Mouse (Mus musculus) lung, embryonic 16.5 days (tissue): ENCODE measurements at regions not wholly inside any gene's neighbourhood (a gene's known extent, or its start where the extent isn't known, plus 50 kb on each side); places are given as distances from the start of the nearest gene placed in this dataset.
A peak's percentile ranks its signal among the peaks of the same experiment; 100 is the strongest.

Experiments used
- ATAC-seq: fragments of 200-750 bp; cut with Nextera tagmentation; 2 replicates; pipeline ENCODE4 v1.8.0; 2017; ENCODE audit warnings: low read depth, mild to moderate bottlenecking, moderate library complexity
- H3K27ac ChIP-seq: fragments of 300-500 bp; sonication (generic); 2 replicates; pipeline ENCODE4 v1.5.1; 2014; ENCODE audit warnings: mild to moderate bottlenecking, control low read depth, low read length
- H3K27me3 ChIP-seq: fragments of 300-500 bp; sonication (generic); 2 replicates; pipeline ENCODE4 v1.6.1; 2014; ENCODE audit warnings: low read depth, low read length, mixed read lengths; ENCODE audit not compliant: control insufficient read depth, insufficient read depth
- H3K36me3 ChIP-seq: fragments of 300-500 bp; sonication (generic); 2 replicates; pipeline ENCODE4 v1.6.1; 2014; ENCODE audit warnings: low read length; ENCODE audit not compliant: control insufficient read depth, insufficient read depth
- H3K4me1 ChIP-seq: fragments of 300-500 bp; sonication (generic); replicated peaks from 2 replicates; pipeline ENCODE4 v1.6.1; 2014; ENCODE audit warnings: low read length, mixed read lengths; ENCODE audit not compliant: control insufficient read depth, insufficient read depth
- H3K4me2 ChIP-seq: fragments of 300-500 bp; sonication (generic); 2 replicates; pipeline ENCODE4 v1.6.1; 2014; ENCODE audit warnings: low read depth, low read length, control low read depth
- H3K4me3 ChIP-seq: fragments of 300-500 bp; sonication (generic); 2 replicates; pipeline ENCODE4 v1.5.1; 2014; ENCODE audit warnings: mild to moderate bottlenecking, low read length, control low read depth
- H3K9ac ChIP-seq: fragments of 300-500 bp; sonication (generic); 2 replicates; pipeline ENCODE4 v1.6.1; 2014; ENCODE audit warnings: low read length, control low read depth
- H3K9me3 ChIP-seq: fragments of 300-500 bp; sonication (generic); 2 replicates; pipeline ENCODE4 v1.6.1; 2016; ENCODE audit warnings: low read length; ENCODE audit not compliant: control insufficient read depth
- WGBS: fragments of 180-500 bp; shearing (Covaris S2); extraction: QIAGEN DNeasy Blood & Tissue Kit; methylation state at CpG from one replicate; pipeline ENCODE4 v1.1.7; 2014; 5-methylcytosine and 5-hydroxymethylcytosine counted together

GRCm38 (mm10) chr9:30742471-30743098, 179.7 kb downstream of the Adamts15 start:
- no peak for ATAC-seq
- Histone ChIP-seq H3K9ac (no peak overlapping the region), H3K4me1 (no peaks in the 10 kb centered on the region), H3K27ac (no peak overlapping the region), H3K27me3 (no peaks in the 10 kb centered on the region), H3K4me3 (no peak overlapping the region), H3K4me2 (no peak overlapping the region), H3K36me3 (no peaks in the 10 kb centered on the region), H3K9me3 (no peaks in the 10 kb centered on the region)
- 24% methylated on average over 8 of the region's 8 CpGs for WGBS

GRCm38 (mm10) chr9:30731687-30732086, 190.6 kb downstream of the Adamts15 start:
- Histone ChIP-seq H3K4me3 (no peak overlapping the region), H3K4me1 (no peaks in the 10 kb centered on the region), H3K9ac (no peak overlapping the region), H3K27ac (no peak overlapping the region), H3K36me3 (no peaks in the 10 kb centered on the region), H3K27me3 (no peaks in the 10 kb centered on the region), H3K4me2 (no peak overlapping the region), H3K9me3 (no peaks in the 10 kb centered on the region)
- 29% methylated on average over 2 of the region's 2 CpGs for WGBS
- ATAC-seq, result no peak

- no peak overlapping the region for H3K4me3 ChIP-seq
- H3K36me3 ChIP-seq, result no peaks in the 10 kb centered on the region
- H3K9me3 ChIP-seq, result no peaks in the 10 kb centered on the region
- 87% methylated on average over 1 of the region's 1 CpGs for WGBS
- no peak overlapping the region for H3K9ac ChIP-seq
- H3K4me1 ChIP-seq, result no peaks in the 10 kb centered on the region
- H3K4me2 ChIP-seq, result no peak overlapping the region
- ATAC-seq, result no peak
- no peaks in the 10 kb centered on the region for H3K27me3 ChIP-seq
- H3K27ac ChIP-seq, result no peak overlapping the region
These were observed 198.7 kb downstream of the Adamts15 start for GRCm38 (mm10) chr9:30723364-30724070.

DNA sequence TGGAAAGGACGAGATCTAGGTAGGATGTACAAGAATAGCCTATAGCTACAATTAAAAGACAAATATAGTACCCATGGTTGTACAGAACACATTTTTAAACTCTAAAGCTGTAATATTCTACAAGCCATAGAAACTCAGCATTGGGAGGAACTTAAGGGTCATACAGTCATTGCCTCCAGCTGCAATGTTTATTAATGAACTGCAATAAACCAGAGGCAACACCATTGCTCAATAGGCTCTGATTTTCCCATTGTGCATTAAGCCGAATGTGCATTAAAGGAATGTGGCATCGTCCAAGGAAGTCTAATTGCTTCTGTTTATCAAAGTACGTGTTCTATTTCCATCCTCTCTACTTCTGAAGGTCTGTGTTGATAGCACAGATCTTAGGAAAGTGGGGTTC, 200.4 kb downstream of the Adamts15 start:
- ATAC-seq, result peak; percentile 66
- Histone ChIP-seq H3K36me3 (no peaks in the 10 kb centered on the region), H3K27me3 (no peaks in the 10 kb centered on the region), H3K4me1 (peaks cover 2% of the 10 kb centered on the region; the same call in 1 of the 2 replicates), H3K27ac (no peak overlapping the region), H3K9me3 (no peaks in the 10 kb centered on the region), H3K9ac (no peak overlapping the region), H3K4me3 (no peak overlapping the region), H3K4me2 (no peak overlapping the region)
- WGBS, result 33% methylated on average over 4 of the region's 4 CpGs

DNA sequence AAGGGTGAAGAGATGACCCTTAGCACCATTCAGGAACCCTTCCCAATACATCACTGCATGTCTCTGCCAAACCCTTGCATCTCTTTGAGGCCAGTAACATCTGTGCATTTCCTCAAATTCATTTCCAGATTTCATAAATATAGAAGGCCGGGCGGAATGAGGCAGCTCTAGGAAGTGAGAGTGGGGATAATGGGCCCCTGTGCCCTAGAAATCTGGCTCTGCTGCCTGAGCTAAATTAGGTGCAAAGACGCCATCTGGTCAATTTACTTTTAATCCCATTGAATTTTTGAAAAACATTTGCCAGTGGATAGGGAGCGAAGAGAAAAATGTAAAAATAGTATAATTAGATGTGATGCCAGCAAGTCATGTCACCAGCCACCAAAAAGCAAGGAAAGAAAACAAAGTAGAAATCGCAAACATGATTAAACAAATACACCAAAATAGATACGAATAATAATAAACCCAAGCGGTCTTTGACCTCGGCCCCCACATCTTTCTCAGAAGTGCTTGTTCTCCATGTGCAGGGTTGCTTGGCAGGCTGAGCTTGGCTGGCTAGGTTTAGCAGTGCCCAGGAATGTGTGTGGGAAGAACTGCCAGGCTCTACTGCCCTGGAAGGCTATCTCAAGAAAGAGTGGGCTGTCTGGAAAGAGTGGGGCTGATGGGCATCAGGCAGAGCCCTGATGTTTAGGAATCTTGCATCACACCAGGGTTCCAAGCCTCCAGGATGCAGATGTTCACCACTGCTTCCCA, 205.7 kb downstream of the Adamts15 start:
- Histone ChIP-seq H3K9ac (no peak overlapping the region), H3K4me3 (no peak overlapping the region), H3K27ac (peak overlapping the region; percentile 59), H3K36me3 (no peaks in the 10 kb centered on the region), H3K4me2 (no peak overlapping the region), H3K9me3 (no peaks in the 10 kb centered on the region), H3K4me1 (peaks cover 8% of the 10 kb centered on the region; the same call in 1 of the 2 replicates), H3K27me3 (no peaks in the 10 kb centered on the region)
- WGBS, result 53% methylated on average over 8 of the region's 8 CpGs
- peak; percentile 72 for ATAC-seq

DNA sequence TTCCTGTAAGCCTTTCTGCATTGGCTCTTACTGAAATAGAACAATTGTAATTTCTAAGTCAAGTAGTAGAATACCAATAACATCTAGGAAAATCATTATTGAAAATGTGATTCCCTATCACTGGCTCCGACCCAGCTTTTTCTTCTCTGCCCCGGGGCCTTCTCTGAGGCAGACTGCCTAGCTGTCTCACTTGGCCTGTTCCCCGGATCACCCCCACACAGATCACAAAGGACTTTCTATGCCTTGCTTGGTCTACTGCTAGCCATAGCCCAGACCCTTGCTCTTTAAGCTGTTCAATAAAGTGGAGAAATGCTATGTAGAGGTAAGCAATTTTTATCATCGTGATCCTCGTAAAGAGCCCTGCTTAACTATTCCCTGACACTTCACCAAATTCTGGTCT, 212.1 kb downstream of the Adamts15 start:
- ATAC-seq, result no peak
- no peaks in the 10 kb centered on the region for H3K9me3 ChIP-seq
- no peaks in the 10 kb centered on the region for H3K27me3 ChIP-seq
- H3K9ac ChIP-seq, result no peak overlapping the region
- H3K4me3 ChIP-seq, result no peak overlapping the region
- H3K27ac ChIP-seq, result no peak overlapping the region
- no peak overlapping the region for H3K4me2 ChIP-seq
- WGBS, result 91% methylated on average over 5 of the region's 5 CpGs
- no peaks in the 10 kb centered on the region for H3K36me3 ChIP-seq
- H3K4me1 ChIP-seq, result no peaks in the 10 kb centered on the region; the same call in 1 of the 2 replicates

DNA sequence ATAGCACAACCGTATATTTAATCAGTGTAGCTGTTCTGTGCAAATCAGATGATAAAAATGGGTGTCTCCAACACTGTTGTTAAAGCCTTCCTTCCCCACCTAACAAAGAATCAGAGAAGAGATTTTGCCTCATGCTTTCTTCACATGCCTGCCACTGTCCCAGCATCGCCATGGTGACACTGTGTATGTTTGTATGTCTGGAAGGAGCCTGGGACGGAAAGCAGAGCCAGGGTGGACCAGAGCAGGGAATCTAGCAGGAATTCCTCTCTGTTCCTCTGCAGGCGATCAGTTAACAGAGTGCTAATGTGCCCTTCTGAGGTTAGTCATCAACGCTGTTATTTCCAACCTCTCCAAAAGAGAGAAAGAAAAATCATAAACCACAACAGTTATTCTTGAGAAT, 222.4 kb downstream of the Adamts15 start:
- no peaks in the 10 kb centered on the region for H3K36me3 ChIP-seq
- no peak overlapping the region for H3K9ac ChIP-seq
- no peak overlapping the region for H3K4me3 ChIP-seq
- WGBS, result 38% methylated on average over 5 of the region's 5 CpGs
- H3K9me3 ChIP-seq, result no peaks in the 10 kb centered on the region
- no peak overlapping the region for H3K27ac ChIP-seq
- no peaks in the 10 kb centered on the region for H3K27me3 ChIP-seq
- no peaks in the 10 kb centered on the region for H3K4me1 ChIP-seq
- H3K4me2 ChIP-seq, result no peak overlapping the region
- no peak for ATAC-seq

DNA sequence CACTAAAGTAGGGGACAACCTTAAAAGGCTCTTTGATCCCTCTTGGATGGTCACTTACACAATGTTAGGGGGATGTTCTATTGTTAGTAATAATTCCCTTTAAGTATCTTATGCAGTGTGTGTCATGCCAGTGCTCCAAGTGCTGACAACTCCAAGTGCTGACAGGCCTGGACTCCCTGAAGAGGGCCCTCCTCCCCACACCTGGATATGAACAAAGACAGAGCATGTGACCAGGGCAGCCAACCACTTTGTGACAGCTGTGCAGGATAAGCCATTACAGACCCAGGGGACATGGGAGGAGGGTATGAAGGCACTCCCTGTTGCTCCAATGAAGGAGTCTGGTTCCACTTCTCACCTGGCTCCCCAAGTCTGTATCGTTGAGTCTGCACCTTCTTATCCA, 224.7 kb downstream of the Adamts15 start:
- Histone ChIP-seq H3K27ac (no peak overlapping the region), H3K27me3 (no peaks in the 10 kb centered on the region), H3K4me2 (no peak overlapping the region), H3K9me3 (no peaks in the 10 kb centered on the region), H3K4me3 (no peak overlapping the region), H3K36me3 (no peaks in the 10 kb centered on the region), H3K4me1 (no peaks in the 10 kb centered on the region), H3K9ac (no peak overlapping the region)
- no peak for ATAC-seq
- 65% methylated on average over 1 of the region's 1 CpGs for WGBS

DNA sequence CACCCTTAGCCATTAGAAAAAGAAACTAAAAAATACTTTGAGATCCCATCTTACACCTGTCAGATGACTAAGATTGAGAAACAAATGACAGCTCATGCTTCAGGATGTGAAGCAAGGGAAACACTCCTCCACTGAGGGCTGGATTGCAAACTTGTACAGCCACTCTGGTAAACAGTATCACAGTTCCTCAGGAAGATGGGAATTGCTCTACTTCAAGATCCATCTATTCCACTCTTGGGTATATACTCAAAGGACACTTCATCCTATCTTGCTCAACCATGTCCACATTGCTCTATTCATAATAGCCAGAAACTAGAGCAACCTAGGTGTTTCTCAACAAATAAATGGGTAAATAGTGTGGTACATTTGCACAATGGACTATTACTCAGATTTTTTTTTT, 241.2 kb downstream of the Snx19 start:
- peaks cover 5% of the 10 kb centered on the region for H3K9me3 ChIP-seq
- no peak overlapping the region for H3K4me2 ChIP-seq
- no peaks in the 10 kb centered on the region for H3K36me3 ChIP-seq
- no peak overlapping the region for H3K27ac ChIP-seq
- H3K4me1 ChIP-seq, result no peaks in the 10 kb centered on the region
- H3K27me3 ChIP-seq, result no peaks in the 10 kb centered on the region
- no peak for ATAC-seq
- H3K9ac ChIP-seq, result no peak overlapping the region
- H3K4me3 ChIP-seq, result no peak overlapping the region
